ENCODE assay signal across 8 mouse cellular contexts in genomic region chr7:45567780-45568516, GRCm38 (mm10). TPM values are rescaled to one million over a fixed set of nuclear protein-coding genes. Genes with fewer than 3 reads are reported as not detected.
A peak's percentile ranks its signal among the peaks of the same experiment; 100 is the strongest.
DNase-seq lines count a peak whose midpoint lies in the region; ATAC-seq lines count a peak whose summit lies in the region.

No protein-coding gene starts in this region.

- H3K4me1 ChIP-seq in megakaryocyte, embryonic 14.5 days = peaks cover 78% of the 10 kb centered on the region

- intact Hi-C loops in gastrocnemius, postnatal 14 days (cut with DNase I; ENCODE audit: low total_unique reads) = no loop called here

- ATAC-seq in inflammation-experienced regulatory T-cells, adult 6 months = peak; percentile 96

- H3K36me3 ChIP-seq in megakaryocyte, embryonic 14.5 days (replicated peaks; ENCODE audit: low read length) = peaks cover 11% of the 10 kb centered on the region

- peak; percentile 98 for DNase-seq in adrenal gland, adult 2 months
- DNase-seq in embryo, embryonic 11 days = peak; percentile 96
- peak; percentile 94 for DNase-seq in gastrocnemius, postnatal 14 days
- peak; percentile 54 to 89 for DNase-seq in left cerebral cortex, adult 9 months (ENCODE audit: low spot score in 2 of 2)
- peak; percentile 94 to 95 for DNase-seq in right cerebral cortex, postnatal 10 days (ENCODE audit: low spot score in 2 of 2)
- peak; percentile 95 for DNase-seq in urinary bladder, postnatal 14 days (ENCODE audit: low spot score)

- peak overlapping the region; percentile 91 for H3K4me3 ChIP-seq in megakaryocyte, embryonic 14.5 days (replicated peaks)

- H3K27me3 ChIP-seq in megakaryocyte, embryonic 14.5 days (replicated peaks) = no peaks in the 10 kb centered on the region

- H3K9me3 ChIP-seq in megakaryocyte, embryonic 14.5 days = no peaks in the 10 kb centered on the region

RNA-seq across cellular contexts. Expression of gene Bcat2, which starts 2.0 kb away (rescaled TPM):
- total RNA-seq in adrenal gland, adult 2 months (2021) = 100 to 1,000 TPM; 213 to 292 TPM
- polyA plus RNA-seq in adrenal gland, adult 2 months (2012; rRNA removed) = 166 and 170 TPM in 2 replicates
- total RNA-seq in gastrocnemius, postnatal 14 days (2021) = 10 to 100 TPM; 37.2 to 37.8 TPM
- 10 to 100 TPM; 33.2 to 54.7 (median 51.4) TPM for polyA plus RNA-seq in inflammation-experienced regulatory T-cells, adult 6 months (2017; shearing (Covaris generic))
- 20.6 and 56.4 TPM in 2 replicates for polyA plus RNA-seq in megakaryocyte, embryonic 14.5 days (2012; ENCODE audit: insufficient read depth, low replicate concordance)

RNA-seq across cellular contexts. Expression of gene Hsd17b14, which starts 13.3 kb away (rescaled TPM):
- 1 to 10 TPM; 2.3 TPM for total RNA-seq in adrenal gland, adult 2 months (2021)
- polyA plus RNA-seq in adrenal gland, adult 2 months (2012; rRNA removed) = 1.5 and 2.3 TPM in 2 replicates
- 1 to 10 TPM; 1.7 to 2.3 TPM for total RNA-seq in gastrocnemius, postnatal 14 days (2021)
- under 1 TPM; 0.82 to 0.95 (median 0.91) TPM for polyA plus RNA-seq in inflammation-experienced regulatory T-cells, adult 6 months (2017; shearing (Covaris generic))
- polyA plus RNA-seq in megakaryocyte, embryonic 14.5 days (2012; ENCODE audit: insufficient read depth, low replicate concordance) = 4.9 and 6.8 TPM in 2 replicates

RNA-seq across cellular contexts. Expression of gene Plekha4, which starts 41.8 kb away (rescaled TPM):
- total RNA-seq in adrenal gland, adult 2 months (2021) = 1 to 10 TPM; 3.0 to 5.9 TPM
- 9.8 and 15.6 TPM in 2 replicates for polyA plus RNA-seq in adrenal gland, adult 2 months (2012; rRNA removed)
- total RNA-seq in gastrocnemius, postnatal 14 days (2021) = 10 to 100 TPM in 1 of 2 experiments, 1 to 10 TPM in 1; 6.8 to 14.8 TPM
- under 1 TPM; 0.36 to 0.78 (median 0.53) TPM for polyA plus RNA-seq in inflammation-experienced regulatory T-cells, adult 6 months (2017; shearing (Covaris generic))
- polyA plus RNA-seq in megakaryocyte, embryonic 14.5 days (2012; ENCODE audit: insufficient read depth, low replicate concordance) = 2.9 and 16.4 TPM in 2 replicates

RNA-seq across cellular contexts. Expression of gene Ppp1r15a, which starts 41.9 kb away (rescaled TPM):
- total RNA-seq in adrenal gland, adult 2 months (2021) = 10 to 100 TPM; 49.0 to 57.8 TPM
- 49.5 and 49.7 TPM in 2 replicates for polyA plus RNA-seq in adrenal gland, adult 2 months (2012; rRNA removed)
- 10 to 100 TPM; 13.1 to 18.4 TPM for total RNA-seq in gastrocnemius, postnatal 14 days (2021)
- polyA plus RNA-seq in inflammation-experienced regulatory T-cells, adult 6 months (2017; shearing (Covaris generic)) = 10 to 100 TPM; 30.4 to 76.6 (median 56.4) TPM
- polyA plus RNA-seq in megakaryocyte, embryonic 14.5 days (2012; ENCODE audit: insufficient read depth, low replicate concordance) = 361 and 818 TPM in 2 replicates

RNA-seq across cellular contexts. Expression of gene Fgf21, which starts 47.3 kb away (rescaled TPM):
- not detected for total RNA-seq in adrenal gland, adult 2 months (2021)
- 0.15 and 0.16 TPM in 2 replicates for polyA plus RNA-seq in adrenal gland, adult 2 months (2012; rRNA removed)
- total RNA-seq in gastrocnemius, postnatal 14 days (2021) = not detected
- not detected for polyA plus RNA-seq in inflammation-experienced regulatory T-cells, adult 6 months (2017; shearing (Covaris generic))
- polyA plus RNA-seq in megakaryocyte, embryonic 14.5 days (2012; ENCODE audit: insufficient read depth, low replicate concordance) = not detected in 2 replicates

Comparison
In these comparisons a context has a peak if more than half of its experiments do, and no peak if none do; other contexts are left out.
1. Peak in every context shown above with its lines: DNase-seq, ATAC-seq and H3K4me3 ChIP-seq.